Mouse (Mus musculus): Measurements from ENCODE around the gene Colgalt1. TPM values are rescaled to one million over a fixed set of nuclear protein-coding genes. Genes with fewer than 3 reads are reported as not detected.

Colgalt1 gene
- polyA plus RNA-seq, 1 experiment from 2014 or later, result 41.8 TPM

GRCm38 (mm10) chr8:71671549-71671965, 60.8 kb downstream of the Colgalt1 start, which contains the start of gene Unc13a:
Unc13a (minus strand) TSS chr8:71671757.
- Histone ChIP-seq H3K36me3 (ENCODE audit: control insufficient read depth, insufficient read depth, low read length) (no peaks in the 10 kb centered on the region), H3K9me3 (ENCODE audit: control insufficient read depth, low read length) (no peaks in the 10 kb centered on the region), H3K27ac (ENCODE audit: low read depth, low read length) (peak within 1 kb of the TSS; percentile 25; the same call in 1 of the 2 replicates), H3K4me1 (replicated peaks; ENCODE audit: control insufficient read depth, insufficient read depth, low read length) (peaks cover 19% of the 10 kb centered on the region), H3K27me3 (ENCODE audit: control insufficient read depth, insufficient read depth, low read length) (peaks cover 18% of the 10 kb centered on the region), H3K9ac (ENCODE audit: low read length) (peak within 1 kb of the TSS; percentile 53), H3K4me3 (ENCODE audit: low read depth, low read length) (peak within 1 kb of the TSS; percentile 61), H3K4me2 (ENCODE audit: low read depth, low read length, severe bottlenecking) (peak within 1 kb of the TSS; percentile 96)
- WGBS, result under 1% methylated on average over 42 of the region's 42 CpGs
- DNase-seq (ENCODE audit: low spot score) (peak; percentile 95), ATAC-seq (replicated peaks; ENCODE audit: low FRiP score) (peak; percentile 68)

- H3K4me3 ChIP-seq (ENCODE audit: low read depth, low read length), result peak overlapping the region; percentile 61; the same call in 1 of the 2 replicates
- DNase-seq (ENCODE audit: low spot score) (no peak), ATAC-seq (replicated peaks; ENCODE audit: low FRiP score) (no peak)
- no peaks in the 10 kb centered on the region for H3K36me3 ChIP-seq (ENCODE audit: control insufficient read depth, insufficient read depth, low read length)
- 67% methylated on average over 6 of the region's 6 CpGs for WGBS
- peaks cover 19% of the 10 kb centered on the region for H3K4me1 ChIP-seq (replicated peaks; ENCODE audit: control insufficient read depth, insufficient read depth, low read length)
- peak overlapping the region; percentile 96; the same call in 1 of the 2 replicates for H3K4me2 ChIP-seq (ENCODE audit: low read depth, low read length, severe bottlenecking)
- H3K9me3 ChIP-seq (ENCODE audit: control insufficient read depth, low read length), result no peaks in the 10 kb centered on the region
- no peak overlapping the region; the same call in 1 of the 2 replicates for H3K9ac ChIP-seq (ENCODE audit: low read length)
- no peak overlapping the region for H3K27ac ChIP-seq (ENCODE audit: low read depth, low read length)
- H3K27me3 ChIP-seq (ENCODE audit: control insufficient read depth, insufficient read depth, low read length), result peaks cover 23% of the 10 kb centered on the region
Measured at GRCm38 (mm10) chr8:71672168-71672735, 61.5 kb downstream of the Colgalt1 start.

GRCm38 (mm10) chr8:71674071-71674470, 63.3 kb downstream of the Colgalt1 start:
- Histone ChIP-seq H3K4me3 (ENCODE audit: low read depth, low read length) (no peak overlapping the region), H3K27ac (ENCODE audit: low read depth, low read length) (no peak overlapping the region), H3K4me2 (ENCODE audit: low read depth, low read length, severe bottlenecking) (no peak overlapping the region), H3K9ac (ENCODE audit: low read length) (no peak overlapping the region), H3K36me3 (ENCODE audit: control insufficient read depth, insufficient read depth, low read length) (no peaks in the 10 kb centered on the region), H3K9me3 (ENCODE audit: control insufficient read depth, low read length) (no peaks in the 10 kb centered on the region), H3K27me3 (ENCODE audit: control insufficient read depth, insufficient read depth, low read length) (peaks cover 38% of the 10 kb centered on the region), H3K4me1 (replicated peaks; ENCODE audit: control insufficient read depth, insufficient read depth, low read length) (peaks cover 11% of the 10 kb centered on the region)
- no peak for ATAC-seq (replicated peaks; ENCODE audit: low FRiP score)
- 76% methylated on average over 2 of the region's 2 CpGs for WGBS
- DNase-seq (ENCODE audit: low spot score), result no peak

Small RNAs within 50 kb of the gene (microRNA-seq; reads per million reads assigned to microRNA genes)
- not detected for gene Mir6769b (ENCODE audit: insufficient number of aligned reads)

Other genes with a start within 250 kb of the Colgalt1 start
- 69.3 and 82.5 TPM in 2 replicates for gene Use1, start 244.2 kb upstream of the Colgalt1 start, polyA plus RNA-seq (2014; fragmentation: Nextera tagmentation; extraction: Ambion mirVana)
- 2.9 and 3.3 TPM in 2 replicates for gene Ocel1, start 239.7 kb upstream of the Colgalt1 start, polyA plus RNA-seq (2014; fragmentation: Nextera tagmentation; extraction: Ambion mirVana)
- gene Nr2f6, start 229.0 kb upstream of the Colgalt1 start, polyA plus RNA-seq (2014; fragmentation: Nextera tagmentation; extraction: Ambion mirVana), result 49.1 and 51.4 TPM in 2 replicates
- 4.2 and 4.5 TPM in 2 replicates for gene Ushbp1, start 215.2 kb upstream of the Colgalt1 start, polyA plus RNA-seq (2014; fragmentation: Nextera tagmentation; extraction: Ambion mirVana)
- gene Babam1, start 214.1 kb upstream of the Colgalt1 start, polyA plus RNA-seq (2014; fragmentation: Nextera tagmentation; extraction: Ambion mirVana), result 106 and 119 TPM in 2 replicates
- 38.7 and 42.2 TPM in 2 replicates for gene Ankle1, start 205.0 kb upstream of the Colgalt1 start, polyA plus RNA-seq (2014; fragmentation: Nextera tagmentation; extraction: Ambion mirVana)
- gene Abhd8, start 147.3 kb upstream of the Colgalt1 start, polyA plus RNA-seq (2014; fragmentation: Nextera tagmentation; extraction: Ambion mirVana), result 76.6 and 76.7 TPM in 2 replicates
- gene Mrpl34, start 146.0 kb upstream of the Colgalt1 start, polyA plus RNA-seq (2014; fragmentation: Nextera tagmentation; extraction: Ambion mirVana), result 186 TPM in 2 replicates
- 133 and 146 TPM in 2 replicates for gene Dda1, start 141.8 kb upstream of the Colgalt1 start, polyA plus RNA-seq (2014; fragmentation: Nextera tagmentation; extraction: Ambion mirVana)
- gene Ano8, start 125.0 kb upstream of the Colgalt1 start, polyA plus RNA-seq (2014; fragmentation: Nextera tagmentation; extraction: Ambion mirVana), result 5.7 and 9.3 TPM in 2 replicates
- gene Gtpbp3, start 122.9 kb upstream of the Colgalt1 start, polyA plus RNA-seq (2014; fragmentation: Nextera tagmentation; extraction: Ambion mirVana), result 7.9 and 10.8 TPM in 2 replicates
- gene Plvap, start 99.2 kb upstream of the Colgalt1 start, polyA plus RNA-seq (2014; fragmentation: Nextera tagmentation; extraction: Ambion mirVana), result 42.5 and 43.4 TPM in 2 replicates
- 0.29 TPM in 1 of 2 replicates, not detected in the other for gene Ccdc194, start 85.3 kb upstream of the Colgalt1 start, polyA plus RNA-seq (2014; fragmentation: Nextera tagmentation; extraction: Ambion mirVana)
- 3.1 and 4.9 TPM in 2 replicates for gene Bst2, start 73.5 kb upstream of the Colgalt1 start, polyA plus RNA-seq (2014; fragmentation: Nextera tagmentation; extraction: Ambion mirVana)
- 50.1 and 62.8 TPM in 2 replicates for gene Mvb12a, start 68.1 kb upstream of the Colgalt1 start, polyA plus RNA-seq (2014; fragmentation: Nextera tagmentation; extraction: Ambion mirVana)
- gene Tmem221, start 52.1 kb upstream of the Colgalt1 start, polyA plus RNA-seq (2014; fragmentation: Nextera tagmentation; extraction: Ambion mirVana), result 0.15 TPM in 1 of 2 replicates, not detected in the other
- gene Nxnl1, start 44.4 kb upstream of the Colgalt1 start, polyA plus RNA-seq (2014; fragmentation: Nextera tagmentation; extraction: Ambion mirVana), result not detected in 2 replicates
- 18.4 and 19.1 TPM in 2 replicates for gene Slc27a1, start 42.1 kb upstream of the Colgalt1 start, polyA plus RNA-seq (2014; fragmentation: Nextera tagmentation; extraction: Ambion mirVana)
- gene Pgls, start 18.8 kb upstream of the Colgalt1 start, polyA plus RNA-seq (2014; fragmentation: Nextera tagmentation; extraction: Ambion mirVana), result 218 and 238 TPM in 2 replicates
- 3.2 and 4.3 TPM in 2 replicates for gene Fam129c, start 13.3 kb upstream of the Colgalt1 start, polyA plus RNA-seq (2014; fragmentation: Nextera tagmentation; extraction: Ambion mirVana)
- gene Unc13a, start 60.8 kb downstream of the Colgalt1 start, polyA plus RNA-seq (2014; fragmentation: Nextera tagmentation; extraction: Ambion mirVana), result 6.5 and 6.6 TPM in 2 replicates
- 2.3 TPM in 2 replicates for gene Jak3, start 65.3 kb downstream of the Colgalt1 start, polyA plus RNA-seq (2014; fragmentation: Nextera tagmentation; extraction: Ambion mirVana)
- not detected in 2 replicates for gene Insl3, start 78.2 kb downstream of the Colgalt1 start, polyA plus RNA-seq (2014; fragmentation: Nextera tagmentation; extraction: Ambion mirVana)
- 0.51 and 0.64 TPM in 2 replicates for gene B3gnt3, start 90.8 kb downstream of the Colgalt1 start, polyA plus RNA-seq (2014; fragmentation: Nextera tagmentation; extraction: Ambion mirVana)
- 21.3 and 23.2 TPM in 2 replicates for gene Fcho1, start 114.7 kb downstream of the Colgalt1 start, polyA plus RNA-seq (2014; fragmentation: Nextera tagmentation; extraction: Ambion mirVana)

Data from forebrain, embryonic 11.5 days (tissue).